Mouse (Mus musculus) layer of hippocampus, adult 8-10 months (tissue): ENCODE results near the gene Zfp979. TPM values are rescaled to one million over a fixed set of nuclear protein-coding genes. Genes with fewer than 3 reads are reported as not detected.
"Not testable (repeated sequence)": the region's sequence is repeated elsewhere in the genome, so short reads cannot be mapped to it uniquely, and the experiment has no call there.

Experiments used
- DNase-seq, 2 experiments: peaks; one replicate each; pipeline ENCODE4 v3.0.0; 2022; ENCODE audit warnings: low spot score in 2 of 2
- total RNA-seq, 4 experiments: library from RNA; stranded (reverse); gene quantifications; 2 replicates each; pipeline ENCODE4 v1.2.4; 2022

Gene Zfp979
- under 1 TPM in 2 of 4 experiments, not detected in 2; 0.18 to 0.35 TPM for total RNA-seq

GRCm38 (mm10) chr4:147642413-147642812 is at the start of gene Zfp979:
TSS of gene Zfp979 (minus strand) at chr4:147642513.
- not testable (repeated sequence) for DNase-seq

DNA sequence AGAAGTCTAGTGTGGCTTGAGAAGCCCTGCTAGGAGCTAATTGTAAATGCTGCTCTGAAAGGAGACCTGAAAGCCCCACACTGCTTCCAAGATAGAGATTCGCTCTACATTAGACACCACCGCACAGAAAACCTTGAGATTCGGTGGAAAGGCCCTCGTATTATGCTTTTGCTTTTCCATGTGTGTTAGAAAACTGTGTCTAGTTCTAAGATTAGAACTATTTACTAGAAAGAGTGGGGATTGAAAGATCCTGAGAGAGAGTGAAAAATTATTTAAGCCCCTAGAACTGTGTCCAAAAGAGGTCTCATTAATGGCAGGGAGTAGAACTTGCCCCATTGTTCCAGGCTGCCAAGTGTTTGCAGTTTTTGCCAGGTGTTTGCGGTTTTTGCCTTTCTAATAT is 12.9 kb upstream of the Zfp979 start:
- not testable (repeated sequence) for DNase-seq

GRCm38 (mm10) chr4:147647407-147647806 is 5.1 kb upstream of the Zfp979 start:
- not testable (repeated sequence) for DNase-seq

GRCm38 (mm10) chr4:147641932-147642331 is 381 bp downstream of the Zfp979 start:
- DNase-seq: not testable (repeated sequence)

DNA sequence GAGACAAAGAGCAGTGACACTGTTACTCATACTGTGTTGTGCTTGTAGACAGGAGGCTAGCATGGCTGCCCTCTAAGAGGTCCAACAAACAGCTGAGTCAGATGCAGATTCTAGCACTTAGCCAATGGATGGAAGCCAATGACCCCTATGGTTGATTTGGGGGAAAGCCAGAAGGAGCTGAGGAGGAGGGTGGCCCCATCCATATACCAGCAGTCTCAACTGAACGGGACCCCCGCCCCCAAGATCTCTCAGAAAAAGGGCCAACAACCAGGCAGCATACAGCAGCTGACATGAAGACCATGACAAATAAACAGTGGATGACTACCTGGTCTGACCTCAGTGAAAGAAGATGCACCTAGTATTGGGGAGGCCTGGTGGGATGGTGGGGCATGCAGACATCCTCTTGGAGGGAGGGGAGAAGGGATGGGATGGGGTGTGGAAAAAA is 8.5 kb downstream of the Zfp979 start:
- not testable (repeated sequence) for DNase-seq

DNA sequence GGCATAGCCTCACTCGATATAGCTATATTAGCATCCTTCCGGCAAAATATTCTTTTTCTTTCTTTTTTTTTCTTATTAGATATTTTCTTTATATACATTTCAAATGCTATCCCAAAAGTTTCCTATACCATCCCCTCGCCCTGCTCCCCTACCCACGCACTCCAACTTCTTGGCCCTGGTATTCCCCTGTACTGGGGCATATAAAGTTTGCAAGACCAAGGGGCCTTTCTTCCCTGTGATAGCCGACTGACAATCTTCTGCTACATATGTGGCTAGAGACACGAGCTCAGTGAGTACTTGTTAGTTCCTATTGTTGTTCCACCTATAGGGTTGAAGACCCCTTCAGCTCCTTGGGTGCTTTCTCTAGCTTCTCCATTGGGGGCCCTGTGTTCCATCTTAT is 35.8 kb downstream of the Zfp979 start:
- not testable (repeated sequence) for DNase-seq

DNA sequence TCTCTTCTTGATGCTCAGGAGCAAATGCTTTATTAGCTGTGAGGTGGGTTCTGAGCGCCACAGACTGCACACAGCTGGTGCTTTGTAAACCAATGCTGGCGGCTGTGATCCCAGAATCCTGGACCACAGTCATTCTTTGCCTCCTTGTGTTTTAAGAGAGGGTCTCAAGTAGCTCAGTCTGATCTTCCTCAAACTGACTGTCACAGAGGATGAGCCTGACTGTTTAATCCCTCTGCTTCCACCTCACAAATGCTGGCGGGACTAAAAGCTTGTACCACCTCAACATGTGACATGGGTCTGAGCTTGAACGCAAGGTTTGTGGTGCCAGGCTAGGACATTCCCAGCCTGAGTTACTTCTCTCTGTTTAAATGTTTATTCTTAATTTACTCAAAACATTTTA is 36.8 kb downstream of the Zfp979 start:
- no peak for DNase-seq

- no peak for DNase-seq
These were observed 38.5 kb downstream of the Zfp979 start for GRCm38 (mm10) chr4:147603806-147604205.

DNA sequence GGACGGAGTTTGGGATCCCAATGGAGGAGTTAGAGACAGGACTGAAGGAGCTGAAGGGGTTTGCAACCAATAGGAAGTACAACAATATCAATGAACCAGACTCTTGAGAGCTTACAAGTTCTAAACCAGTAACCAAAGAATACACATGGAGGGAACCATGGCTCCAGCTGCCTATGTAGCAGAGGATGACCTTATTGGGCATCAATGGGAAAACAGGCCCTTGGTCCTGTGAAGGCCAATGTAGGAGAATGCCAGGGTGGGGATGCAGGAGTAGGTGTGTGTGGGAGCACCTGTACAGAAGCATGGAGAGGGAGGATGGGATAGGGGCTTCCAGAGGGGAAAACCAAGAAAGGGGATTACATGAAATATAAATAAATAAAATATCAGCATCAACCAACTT is 40.4 kb downstream of the Zfp979 start:
- no peak for DNase-seq

DNA sequence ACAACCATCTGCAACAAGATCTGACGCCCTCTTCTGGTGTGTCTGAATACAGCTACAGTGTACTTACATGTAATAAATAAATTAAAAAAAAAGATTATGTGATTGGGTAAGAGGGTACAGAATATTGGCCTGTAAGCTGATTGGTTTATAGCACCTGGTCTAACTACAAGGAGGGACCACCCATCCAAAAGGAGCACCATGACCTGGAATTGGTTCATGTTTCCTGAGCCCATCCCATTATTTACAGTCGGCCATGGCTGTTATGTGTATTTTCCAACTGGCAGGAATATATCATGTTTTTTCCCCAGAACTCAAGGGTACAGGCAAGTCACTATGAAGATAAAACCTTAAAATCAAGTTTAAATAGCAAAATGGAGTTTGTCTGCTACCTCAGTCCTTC is 43.5 kb downstream of the Zfp979 start:
- DNase-seq: no peak

DNA sequence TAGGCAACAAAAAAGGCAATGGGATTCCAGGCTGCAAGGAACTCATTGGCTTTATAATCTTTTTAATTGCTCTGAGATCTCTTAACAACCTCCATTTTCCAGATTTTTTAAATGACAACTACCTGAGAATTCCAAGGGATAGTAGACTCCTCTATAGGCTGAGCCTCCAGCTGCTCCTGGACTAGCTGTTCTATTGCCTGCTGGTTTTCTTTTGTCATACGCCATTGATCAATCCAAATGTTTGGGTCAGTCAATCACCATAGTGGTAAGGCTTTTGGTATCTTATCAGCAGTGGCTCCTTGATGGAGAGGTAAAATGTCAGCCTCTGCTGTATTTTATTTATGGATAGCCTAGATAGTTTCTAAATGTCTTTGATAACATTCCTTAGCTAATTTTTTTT is 44.6 kb downstream of the Zfp979 start:
- no peak for DNase-seq

- not testable (repeated sequence) for DNase-seq
These were observed 47.7 kb downstream of the Zfp979 start for GRCm38 (mm10) chr4:147594630-147595029.

GRCm38 (mm10) chr4:147586511-147587473 is 55.5 kb downstream of the Zfp979 start:
- no peak for DNase-seq

- not testable (repeated sequence) for DNase-seq
These were observed 62.9 kb downstream of the Zfp979 start for GRCm38 (mm10) chr4:147579371-147579770.

DNA sequence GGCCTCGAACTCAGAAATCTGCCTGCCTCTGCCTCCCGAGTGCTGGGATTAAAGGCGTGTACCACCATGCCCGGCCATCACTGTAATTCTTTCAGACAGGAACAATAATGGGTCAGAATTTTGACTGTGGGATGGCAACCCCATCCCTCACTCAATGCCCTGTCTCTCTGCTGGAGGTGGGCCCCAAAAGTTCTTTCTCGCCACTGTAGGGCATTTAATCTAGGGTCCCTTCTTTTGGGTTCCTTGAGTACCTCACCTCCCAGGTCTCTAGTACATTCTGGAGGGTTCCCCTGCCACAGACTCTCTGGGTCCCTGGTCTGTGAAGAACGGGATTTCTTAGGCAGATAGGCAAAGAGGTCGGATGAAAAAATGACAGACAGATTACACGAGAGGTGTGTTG is 71.2 kb downstream of the Zfp979 start:
- not testable (repeated sequence) for DNase-seq

- no peak for DNase-seq
These were observed 76.7 kb downstream of the Zfp979 start for GRCm38 (mm10) chr4:147565426-147566220.

Other genes starting within 250 kb of the Zfp979 start
- gene Zfp982, start 150.1 kb downstream of the Zfp979 start, total RNA-seq: 1 to 10 TPM; 1.4 to 3.6 (median 2.9) TPM
- gene Gm16503, start 102.3 kb downstream of the Zfp979 start, total RNA-seq: under 1 TPM; 0.25 to 0.37 (median 0.32) TPM
- gene Zfp985, start 89.2 kb downstream of the Zfp979 start, total RNA-seq: under 1 TPM in 2 of 4 experiments, not detected in 2; 0.10 to 0.68 TPM
- gene Zfp534, start 60.0 kb upstream of the Zfp979 start, total RNA-seq: not detected
- 1 to 10 TPM; 1.9 to 2.3 (median 2.1) TPM for gene Zfp984, start 167.3 kb upstream of the Zfp979 start, total RNA-seq
- 10 to 100 TPM; 15.2 to 23.5 (median 20.0) TPM for gene Zfp933, start 205.9 kb upstream of the Zfp979 start, total RNA-seq
- 10 to 100 TPM; 21.2 to 25.9 (median 24.1) TPM for gene Miip, start 226.3 kb upstream of the Zfp979 start, total RNA-seq
- 10 to 100 TPM in 2 of 4 experiments, 1 to 10 TPM in 2; 8.4 to 11.7 (median 9.9) TPM for gene Fv1, start 226.5 kb upstream of the Zfp979 start, total RNA-seq